Mouse (Mus musculus) central nervous system, embryonic 18 days (tissue): ENCODE results near the gene Zfp90. TPM values are rescaled to one million over a fixed set of nuclear protein-coding genes. Genes with fewer than 3 reads are reported as not detected.

Experiments used
- polyA plus RNA-seq: library from polyadenylated mRNA; depleted of rRNA; stranded (reverse); fragments of >200 nt; gene quantifications from 2 replicates; pipeline ENCODE4 v1.2.3, GENCODE M21; 2012; rRNA removed

The Zfp90 gene
- 38.1 and 38.2 TPM in 2 replicates for polyA plus RNA-seq

DNA sequence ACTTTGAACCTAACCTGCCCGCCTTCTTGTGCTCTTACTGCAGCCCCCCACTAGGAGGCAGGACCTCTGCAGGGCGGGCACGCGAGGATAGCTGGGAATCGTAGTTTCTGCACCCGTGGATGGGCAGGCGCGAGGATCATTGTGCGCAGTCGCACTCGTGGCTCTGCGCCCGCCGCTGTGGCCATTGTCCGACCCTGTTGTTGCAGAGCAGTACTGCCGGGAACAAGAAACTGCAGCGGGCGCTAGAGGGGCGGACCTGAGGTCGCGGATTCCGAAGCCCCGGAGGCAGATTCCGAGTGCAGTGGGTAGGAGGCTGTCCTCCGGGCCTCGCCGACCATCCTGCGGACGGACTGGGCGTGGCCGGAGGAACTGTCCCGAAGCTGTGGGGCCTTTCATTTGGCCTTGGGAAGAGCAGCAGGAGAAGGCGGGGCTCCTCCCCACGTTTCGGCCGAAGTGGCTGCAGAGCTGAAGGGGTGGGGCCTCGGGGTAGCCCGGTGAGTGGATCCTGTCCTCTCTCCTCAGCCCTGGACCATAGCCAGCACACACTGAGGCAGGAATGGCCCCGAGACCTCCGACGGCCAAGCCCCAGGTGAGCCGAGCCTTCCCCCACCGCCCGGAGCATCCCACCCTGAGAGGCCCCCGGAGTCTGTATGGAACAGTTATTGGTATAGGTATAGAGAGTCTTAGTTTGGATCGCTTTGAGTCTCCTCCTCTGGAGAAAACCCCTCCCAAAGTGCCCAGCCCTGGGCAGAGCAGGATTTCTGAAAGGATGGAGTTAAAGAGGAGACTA is at the start of gene Zfp90:
TSS of gene Zfp90 (plus strand) at position 146 of the 790 bp plus-strand sequence.

Other genes with a start within 250 kb of the Zfp90 start
- 45.3 and 46.0 TPM in 2 replicates for gene Slc7a6, start 246.5 kb upstream of the Zfp90 start, polyA plus RNA-seq
- 35.6 and 38.6 TPM in 2 replicates for gene Slc7a6os, start 204.4 kb upstream of the Zfp90 start, polyA plus RNA-seq
- 42.0 and 42.3 TPM in 2 replicates for gene Prmt7, start 204.4 kb upstream of the Zfp90 start, polyA plus RNA-seq
- 41.4 and 48.6 TPM in 2 replicates for gene Smpd3, start 77.3 kb upstream of the Zfp90 start, polyA plus RNA-seq
- gene 6030452D12Rik, start 85.2 kb downstream of the Zfp90 start, polyA plus RNA-seq: not detected in 2 replicates
- 1.0 and 1.2 TPM in 2 replicates for gene Cdh3, start 95.6 kb downstream of the Zfp90 start, polyA plus RNA-seq
- 12.0 and 32.2 TPM in 2 replicates for gene Gm10073, start 158.1 kb downstream of the Zfp90 start, polyA plus RNA-seq
- 1.9 and 5.5 TPM in 2 replicates for gene Cdh1, start 188.0 kb downstream of the Zfp90 start, polyA plus RNA-seq